Mouse (Mus musculus): Measurements from ENCODE around the gene Vav3.

Gene Vav3

GRCm38 (mm10) chr3:109683608-109684295, 343.3 kb downstream of the Vav3 start:
- no peak for DNase-seq (ENCODE audit: low spot score in 2 of 2)

GRCm38 (mm10) chr3:109690566-109690965, 350.1 kb downstream of the Vav3 start:
- no peak for DNase-seq (ENCODE audit: low spot score in 2 of 2)

GRCm38 (mm10) chr3:109692613-109693012, 352.2 kb downstream of the Vav3 start:
- no peak for DNase-seq (ENCODE audit: low spot score in 2 of 2)

GRCm38 (mm10) chr3:109701301-109701700, 360.8 kb downstream of the Vav3 start:
- DNase-seq (ENCODE audit: low spot score in 2 of 2), result no peak

GRCm38 (mm10) chr3:109707786-109708460, 367.5 kb downstream of the Vav3 start:
- DNase-seq (ENCODE audit: low spot score in 2 of 2), result peak in 1 of 2 experiments; percentile 51

GRCm38 (mm10) chr3:109711751-109712150, 371.3 kb downstream of the Vav3 start:
- DNase-seq (ENCODE audit: low spot score in 2 of 2), result no peak

- no peak for DNase-seq (ENCODE audit: low spot score in 2 of 2)
These were observed 374.0 kb downstream of the Vav3 start for GRCm38 (mm10) chr3:109714476-109714875.

GRCm38 (mm10) chr3:109721753-109722152, 381.3 kb downstream of the Vav3 start:
- no peak for DNase-seq (ENCODE audit: low spot score in 2 of 2)

GRCm38 (mm10) chr3:109726776-109727175, 386.3 kb downstream of the Vav3 start:
- no peak for DNase-seq (ENCODE audit: low spot score in 2 of 2)

- DNase-seq (ENCODE audit: low spot score in 2 of 2), result peak in 1 of 2 experiments; percentile 20
These were observed 391.3 kb downstream of the Vav3 start for GRCm38 (mm10) chr3:109731592-109732230.

- peak in 1 of 2 experiments; percentile 26 for DNase-seq (ENCODE audit: low spot score in 2 of 2)
These were observed 392.1 kb downstream of the Vav3 start for GRCm38 (mm10) chr3:109732327-109733182.
